Mouse (Mus musculus): ENCODE measurements at regions not wholly inside any gene's neighbourhood (a gene's known extent, or its start where the extent isn't known, plus 50 kb on each side); places are given as distances from the start of the nearest gene placed in this dataset.

- Histone ChIP-seq H3K27me3 (replicated peaks; ENCODE audit: control insufficient read depth, insufficient read depth, low read length) (no peaks in the 10 kb centered on the region), H3K27ac (ENCODE audit: low read length) (no peak overlapping the region), H3K4me3 (ENCODE audit: low read length) (no peak overlapping the region), H3K9me3 (ENCODE audit: control insufficient read depth, low read length) (no peaks in the 10 kb centered on the region), H3K4me2 (ENCODE audit: low read depth, low read length) (no peak overlapping the region), H3K9ac (ENCODE audit: low read depth, low read length) (no peak overlapping the region), H3K4me1 (ENCODE audit: control insufficient read depth, insufficient read depth, low read length) (no peaks in the 10 kb centered on the region), H3K36me3 (ENCODE audit: control insufficient read depth, insufficient read depth, low read length) (no peaks in the 10 kb centered on the region)
- ATAC-seq: no peak
- WGBS: 65% methylated on average over 10 of the region's 10 CpGs
These were observed 1884.0 kb upstream of the Lrrc6 start for GRCm38 (mm10) chr15:68384571-68385335.

GRCm38 (mm10) chr15:68375166-68375565, 1874.5 kb upstream of the Lrrc6 start:
- WGBS: 48% methylated on average over 1 of the region's 1 CpGs
- Histone ChIP-seq H3K27me3 (replicated peaks; ENCODE audit: control insufficient read depth, insufficient read depth, low read length) (no peaks in the 10 kb centered on the region), H3K9me3 (ENCODE audit: control insufficient read depth, low read length) (no peaks in the 10 kb centered on the region), H3K4me2 (ENCODE audit: low read depth, low read length) (no peak overlapping the region), H3K4me1 (ENCODE audit: control insufficient read depth, insufficient read depth, low read length) (no peaks in the 10 kb centered on the region), H3K27ac (ENCODE audit: low read length) (no peak overlapping the region), H3K4me3 (ENCODE audit: low read length) (no peak overlapping the region), H3K9ac (ENCODE audit: low read depth, low read length) (no peak overlapping the region), H3K36me3 (ENCODE audit: control insufficient read depth, insufficient read depth, low read length) (no peaks in the 10 kb centered on the region)
- no peak for ATAC-seq

GRCm38 (mm10) chr15:68366816-68367215, 1866.1 kb upstream of the Lrrc6 start:
- H3K27ac ChIP-seq (ENCODE audit: low read length): no peak overlapping the region
- no peak overlapping the region for H3K4me2 ChIP-seq (ENCODE audit: low read depth, low read length)
- H3K9ac ChIP-seq (ENCODE audit: low read depth, low read length): no peak overlapping the region
- no peaks in the 10 kb centered on the region for H3K4me1 ChIP-seq (ENCODE audit: control insufficient read depth, insufficient read depth, low read length)
- H3K4me3 ChIP-seq (ENCODE audit: low read length): no peak overlapping the region
- H3K9me3 ChIP-seq (ENCODE audit: control insufficient read depth, low read length): no peaks in the 10 kb centered on the region
- no peak for ATAC-seq
- WGBS: 71% methylated on average over 3 of the region's 3 CpGs
- H3K36me3 ChIP-seq (ENCODE audit: control insufficient read depth, insufficient read depth, low read length): no peaks in the 10 kb centered on the region
- H3K27me3 ChIP-seq (replicated peaks; ENCODE audit: control insufficient read depth, insufficient read depth, low read length): no peaks in the 10 kb centered on the region

GRCm38 (mm10) chr15:68363058-68363735, 1862.5 kb upstream of the Lrrc6 start:
- WGBS: under 1% methylated on average over 54 of the region's 72 CpGs
- H3K36me3 ChIP-seq (ENCODE audit: control insufficient read depth, insufficient read depth, low read length): no peaks in the 10 kb centered on the region
- peak overlapping the region; percentile 91 for H3K4me3 ChIP-seq (ENCODE audit: low read length)
- peak overlapping the region; percentile 95 for H3K9ac ChIP-seq (ENCODE audit: low read depth, low read length)
- peak; percentile 95 for ATAC-seq
- no peaks in the 10 kb centered on the region for H3K27me3 ChIP-seq (replicated peaks; ENCODE audit: control insufficient read depth, insufficient read depth, low read length)
- H3K9me3 ChIP-seq (ENCODE audit: control insufficient read depth, low read length): no peaks in the 10 kb centered on the region
- peaks cover 9% of the 10 kb centered on the region for H3K4me1 ChIP-seq (ENCODE audit: control insufficient read depth, insufficient read depth, low read length)
- peak overlapping the region; percentile 95 for H3K27ac ChIP-seq (ENCODE audit: low read length)
- peak overlapping the region; percentile 74 for H3K4me2 ChIP-seq (ENCODE audit: low read depth, low read length)

- peak; percentile 69 for ATAC-seq
- Histone ChIP-seq H3K4me2 (ENCODE audit: low read depth, low read length) (peak overlapping the region; percentile 74), H3K9ac (ENCODE audit: low read depth, low read length) (peak overlapping the region; percentile 95), H3K27ac (ENCODE audit: low read length) (peak overlapping the region; percentile 95), H3K9me3 (ENCODE audit: control insufficient read depth, low read length) (no peaks in the 10 kb centered on the region), H3K4me1 (ENCODE audit: control insufficient read depth, insufficient read depth, low read length) (peaks cover 9% of the 10 kb centered on the region), H3K4me3 (ENCODE audit: low read length) (peak overlapping the region; percentile 91), H3K27me3 (replicated peaks; ENCODE audit: control insufficient read depth, insufficient read depth, low read length) (no peaks in the 10 kb centered on the region), H3K36me3 (ENCODE audit: control insufficient read depth, insufficient read depth, low read length) (no peaks in the 10 kb centered on the region)
- WGBS: under 1% methylated on average over 58 of the region's 121 CpGs
These were observed 1861.7 kb upstream of the Lrrc6 start for GRCm38 (mm10) chr15:68362081-68363057.

GRCm38 (mm10) chr15:68360956-68361908, 1860.5 kb upstream of the Lrrc6 start:
- Histone ChIP-seq H3K9ac (ENCODE audit: low read depth, low read length) (peak overlapping the region; percentile 95), H3K27ac (ENCODE audit: low read length) (no peak overlapping the region)
- 33% methylated on average over 6 of the region's 6 CpGs for WGBS

GRCm38 (mm10) chr15:68359496-68359895, 1858.8 kb upstream of the Lrrc6 start:
- Histone ChIP-seq H3K9me3 (ENCODE audit: control insufficient read depth, low read length) (no peaks in the 10 kb centered on the region), H3K27ac (ENCODE audit: low read length) (no peak overlapping the region), H3K27me3 (replicated peaks; ENCODE audit: control insufficient read depth, insufficient read depth, low read length) (no peaks in the 10 kb centered on the region), H3K4me3 (ENCODE audit: low read length) (no peak overlapping the region), H3K36me3 (ENCODE audit: control insufficient read depth, insufficient read depth, low read length) (no peaks in the 10 kb centered on the region), H3K4me1 (ENCODE audit: control insufficient read depth, insufficient read depth, low read length) (peaks cover 9% of the 10 kb centered on the region), H3K4me2 (ENCODE audit: low read depth, low read length) (no peak overlapping the region), H3K9ac (ENCODE audit: low read depth, low read length) (no peak overlapping the region)
- 56% methylated on average over 3 of the region's 3 CpGs for WGBS
- ATAC-seq: no peak

More at GRCm38 (mm10) chr15:68360956-68361908, 1860.5 kb upstream of the Lrrc6 start:
- Histone ChIP-seq H3K27me3 (replicated peaks; ENCODE audit: control insufficient read depth, insufficient read depth, low read length) (no peaks in the 10 kb centered on the region), H3K9me3 (ENCODE audit: control insufficient read depth, low read length) (no peaks in the 10 kb centered on the region), H3K4me3 (ENCODE audit: low read length) (peak overlapping the region; percentile 91), H3K4me1 (ENCODE audit: control insufficient read depth, insufficient read depth, low read length) (peaks cover 9% of the 10 kb centered on the region), H3K36me3 (ENCODE audit: control insufficient read depth, insufficient read depth, low read length) (no peaks in the 10 kb centered on the region), H3K4me2 (ENCODE audit: low read depth, low read length) (peak overlapping the region; percentile 74)
- ATAC-seq: no peak

- Histone ChIP-seq H3K4me1 (ENCODE audit: control insufficient read depth, insufficient read depth, low read length) (peaks cover under 1% of the 10 kb centered on the region; the same call in 1 of the 2 replicates), H3K27ac (ENCODE audit: low read length) (no peak overlapping the region), H3K4me3 (ENCODE audit: low read length) (no peak overlapping the region), H3K9ac (ENCODE audit: low read depth, low read length) (no peak overlapping the region), H3K4me2 (ENCODE audit: low read depth, low read length) (no peak overlapping the region), H3K36me3 (ENCODE audit: control insufficient read depth, insufficient read depth, low read length) (no peaks in the 10 kb centered on the region), H3K27me3 (replicated peaks; ENCODE audit: control insufficient read depth, insufficient read depth, low read length) (no peaks in the 10 kb centered on the region), H3K9me3 (ENCODE audit: control insufficient read depth, low read length) (no peaks in the 10 kb centered on the region)
- ATAC-seq: no peak
- WGBS: 86% methylated on average over 1 of the region's 1 CpGs
These were observed 1855.2 kb upstream of the Lrrc6 start for GRCm38 (mm10) chr15:68355957-68356356.
